Mouse (Mus musculus) testis, postnatal 14 days (tissue): ENCODE measurements at regions not wholly inside any gene's neighbourhood (a gene's known extent, or its start where the extent isn't known, plus 50 kb on each side); places are given as distances from the start of the nearest gene placed in this dataset.

ENCODE experiments used
- DNase-seq: peaks from one replicate; pipeline ENCODE4 v3.0.0; 2021; ENCODE audit warnings: low spot score

DNA sequence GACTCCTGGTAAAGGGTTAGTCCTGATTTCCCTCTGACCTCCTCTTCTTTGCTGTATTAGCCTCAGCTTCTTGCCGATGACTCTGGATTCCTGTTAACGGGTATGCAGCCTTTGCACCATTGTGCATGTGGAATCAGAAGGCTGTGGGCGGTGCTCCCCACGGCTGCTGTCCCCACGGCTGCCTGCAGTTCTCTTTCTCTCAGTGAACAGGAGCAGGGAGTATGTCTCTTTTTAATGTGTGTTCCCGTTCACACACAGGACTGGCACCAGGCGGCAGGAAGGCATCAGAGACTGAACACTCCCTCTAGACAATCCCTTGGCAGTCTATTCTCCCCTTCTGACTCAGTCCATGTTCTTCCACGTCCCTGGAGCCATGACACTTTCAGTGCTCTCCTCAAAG lies 178.9 kb downstream of the Zfp326 start:
- no peak for DNase-seq

DNA sequence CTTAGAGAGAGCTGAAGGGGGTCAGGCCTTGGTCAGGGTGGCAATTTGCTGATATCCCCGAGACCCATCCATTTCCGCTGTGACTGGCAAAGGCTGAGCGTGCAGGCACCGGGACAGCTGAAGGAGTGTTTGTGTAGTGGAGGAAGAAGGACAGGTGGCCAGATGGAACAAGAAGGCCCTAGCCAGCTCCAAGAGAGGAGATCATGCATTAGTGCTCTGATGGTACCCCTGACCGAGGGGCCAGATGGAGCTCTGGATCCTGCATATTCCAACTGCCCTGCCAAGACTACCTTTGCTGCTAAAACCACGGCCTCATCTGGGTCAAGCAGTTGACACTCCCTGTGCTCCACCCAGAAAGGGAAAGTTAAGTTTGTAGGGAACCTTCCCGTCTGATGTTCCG lies 174.7 kb downstream of the Zfp326 start:
- no peak for DNase-seq

DNA sequence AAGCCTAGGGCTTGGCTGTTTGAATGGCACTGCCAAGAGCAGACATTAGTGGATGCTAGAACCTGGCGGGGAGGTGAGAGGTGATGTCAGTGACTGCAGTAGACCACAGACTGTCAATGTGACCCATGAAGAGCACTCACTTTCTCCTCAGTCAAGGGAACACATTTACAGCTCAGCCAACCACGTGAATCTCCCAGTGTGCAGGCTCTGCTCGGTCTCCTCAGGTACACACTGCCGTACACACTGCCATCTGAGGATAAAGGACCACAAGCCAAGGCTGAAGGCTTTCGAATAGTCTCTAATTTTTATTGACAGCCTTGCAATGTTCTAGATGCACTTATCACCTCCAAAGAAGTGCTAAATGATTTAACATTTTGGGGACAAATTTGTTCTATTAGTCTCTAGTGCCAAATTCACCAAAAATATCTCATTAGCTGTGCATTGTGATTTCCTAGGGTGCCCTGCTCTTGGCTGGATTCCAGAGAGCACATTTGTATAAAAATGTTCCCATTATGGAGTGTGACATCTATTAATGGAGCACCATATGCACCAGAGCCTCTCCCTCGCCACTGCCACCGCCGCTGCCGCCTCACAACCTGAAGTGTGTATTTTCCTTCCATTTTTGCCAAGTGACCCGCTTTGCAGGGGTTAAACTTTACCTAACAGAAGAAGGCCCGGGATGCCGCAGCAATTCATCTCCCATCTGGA lies 168.7 kb downstream of the Zfp326 start:
- no peak for DNase-seq

DNA sequence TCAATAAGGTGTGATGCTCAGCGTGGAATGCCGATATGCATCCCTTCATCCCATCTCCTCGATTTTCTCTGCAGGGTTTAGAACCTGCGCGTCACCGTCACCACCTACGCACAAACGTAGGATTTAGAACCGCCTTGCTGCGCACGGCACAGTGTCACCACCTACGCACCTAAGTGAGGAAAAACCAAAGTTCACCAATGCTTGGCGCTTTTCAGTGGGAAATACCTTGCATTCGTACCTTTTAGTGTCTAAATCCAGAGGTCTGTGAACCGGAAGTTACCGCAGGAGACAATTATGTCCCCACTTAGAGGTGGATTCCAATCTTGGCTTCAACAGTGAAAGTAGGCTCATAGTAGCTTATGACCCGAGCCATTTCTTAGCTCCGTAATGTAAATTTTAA lies 162.0 kb downstream of the Zfp326 start:
- DNase-seq, result no peak

DNA sequence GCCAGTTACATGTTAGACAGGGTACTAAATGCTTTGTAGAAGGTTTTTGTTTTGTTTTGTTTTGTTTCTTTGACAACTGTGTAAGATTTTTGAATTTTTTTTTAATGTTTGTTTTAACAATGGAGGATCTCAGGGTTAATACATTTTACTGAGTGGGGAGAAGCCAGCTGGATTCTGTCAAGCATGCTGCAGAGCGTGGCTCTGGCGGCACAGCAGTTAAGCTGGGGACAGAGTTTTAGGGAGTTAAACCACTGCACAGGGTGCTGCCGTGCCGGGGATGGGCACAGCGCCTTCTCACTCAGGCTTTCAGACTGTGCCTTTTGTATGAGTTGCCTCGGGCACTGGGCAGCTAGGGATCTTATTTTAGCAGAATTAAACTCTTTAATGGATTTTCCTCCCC lies 159.8 kb downstream of the Zfp326 start:
- no peak for DNase-seq

DNA sequence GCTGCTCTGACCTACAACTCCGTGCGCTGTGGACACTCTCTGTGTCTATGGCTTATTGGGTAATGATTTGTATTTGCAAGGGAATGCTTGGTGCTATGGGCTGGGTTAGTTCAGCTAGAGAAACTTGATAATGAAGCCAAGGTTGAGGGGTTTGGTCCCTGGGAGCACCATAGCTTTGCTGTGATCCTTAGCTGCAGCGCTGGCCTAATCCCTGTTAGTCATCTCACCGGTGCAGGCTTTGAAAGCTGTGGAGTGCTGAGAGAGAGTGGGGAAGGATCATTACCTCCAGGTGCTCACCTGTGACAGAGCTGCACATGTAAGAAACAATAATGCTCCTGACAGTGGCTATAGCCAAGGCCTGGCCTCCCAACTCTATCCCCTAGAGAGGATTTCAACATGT lies 156.6 kb downstream of the Zfp326 start:
- DNase-seq, result no peak

DNA sequence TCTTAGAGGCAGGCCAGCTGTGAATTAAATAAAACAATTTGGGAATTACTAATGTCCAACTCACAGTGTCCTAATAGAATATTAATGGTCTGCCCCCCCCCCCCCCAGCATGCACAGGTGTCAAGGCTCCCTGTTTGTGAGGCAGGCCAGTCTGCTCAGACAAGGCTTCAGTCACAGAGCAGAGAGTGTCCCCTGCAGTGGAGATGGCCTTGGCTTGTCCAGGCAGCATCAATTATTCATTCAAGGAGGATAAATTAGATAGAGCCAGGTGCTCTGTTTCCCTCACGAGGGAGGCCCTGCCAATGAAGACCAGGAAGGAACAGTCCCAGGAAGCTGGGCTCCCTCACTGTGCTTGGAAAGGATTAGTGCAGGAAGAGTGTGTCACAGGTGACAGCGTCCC lies 150.5 kb downstream of the Zfp326 start:
- no peak for DNase-seq

DNA sequence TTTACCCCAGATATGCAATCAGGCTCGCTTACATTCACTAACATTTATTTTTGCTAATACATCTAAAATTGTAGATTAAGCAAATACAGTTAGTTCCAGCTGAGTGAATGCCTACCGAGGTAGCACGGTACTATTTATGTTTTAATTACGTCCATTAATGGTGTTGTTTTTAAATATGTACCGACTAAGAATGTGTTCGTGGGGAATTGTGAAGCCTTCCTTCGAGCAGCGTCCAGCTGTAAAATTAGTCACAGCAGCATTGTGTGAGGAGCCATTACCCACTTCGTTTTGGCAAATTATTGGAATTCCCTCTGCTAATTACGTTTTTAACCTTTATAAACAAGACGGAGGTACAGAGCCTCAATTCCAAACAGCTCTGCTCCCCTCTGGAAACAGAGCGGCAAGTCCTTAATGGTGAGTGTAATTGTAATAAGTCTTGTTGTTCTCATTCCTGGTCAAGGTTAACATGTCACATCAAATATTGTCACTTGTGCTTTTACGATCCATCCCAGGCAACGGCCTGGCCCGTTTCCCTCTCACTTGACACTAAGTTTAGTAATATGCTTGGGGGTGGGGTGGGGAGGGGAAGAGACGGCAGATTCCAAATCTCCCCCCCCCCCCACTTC lies 128.0 kb downstream of the Zfp326 start:
- no peak for DNase-seq

DNA sequence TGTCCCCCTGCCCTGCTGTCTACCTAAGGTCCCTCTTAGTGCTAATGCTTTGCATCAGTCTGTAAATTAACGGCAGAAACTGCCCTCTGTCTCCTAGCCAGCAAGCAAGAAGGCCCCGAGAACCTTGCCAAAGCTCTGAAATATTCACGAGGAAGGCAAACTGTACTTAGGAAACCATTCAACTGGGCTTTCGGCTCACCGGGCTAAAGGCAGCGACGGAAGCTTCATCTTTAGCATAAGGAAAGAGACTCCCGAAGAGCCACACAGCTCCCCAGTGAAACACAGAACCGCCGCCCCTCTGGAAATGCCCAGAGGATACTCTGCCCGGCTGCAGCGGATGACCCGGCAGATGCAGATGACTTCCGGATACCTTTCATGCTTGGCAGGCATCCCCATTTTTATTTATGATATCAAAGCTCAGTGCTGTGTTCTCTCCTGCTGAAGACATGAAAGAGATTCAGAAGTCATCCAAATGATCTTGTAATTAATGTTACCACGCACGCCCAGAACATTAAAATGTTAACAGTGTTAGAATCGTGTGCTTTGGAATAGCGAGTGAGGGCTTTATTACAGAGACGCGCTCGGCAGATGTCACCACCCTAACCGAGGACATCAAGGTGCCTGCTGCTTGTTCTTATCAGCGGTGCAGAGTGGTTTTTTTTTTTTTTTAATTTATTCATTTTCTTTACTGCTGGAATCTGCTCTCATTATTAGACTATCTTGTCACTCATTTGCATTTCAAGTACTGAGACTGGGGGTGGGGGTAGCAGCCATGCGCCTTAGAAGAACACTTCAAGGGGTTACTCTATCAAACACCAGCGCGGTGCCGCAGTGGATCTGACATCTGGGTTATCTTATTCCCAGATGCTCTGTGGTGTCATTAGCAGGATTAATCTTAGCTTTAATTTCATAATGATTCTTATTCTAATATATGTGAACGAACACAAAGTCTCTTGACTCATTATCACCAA lies 127.2 kb downstream of the Zfp326 start:
- no peak for DNase-seq

DNA sequence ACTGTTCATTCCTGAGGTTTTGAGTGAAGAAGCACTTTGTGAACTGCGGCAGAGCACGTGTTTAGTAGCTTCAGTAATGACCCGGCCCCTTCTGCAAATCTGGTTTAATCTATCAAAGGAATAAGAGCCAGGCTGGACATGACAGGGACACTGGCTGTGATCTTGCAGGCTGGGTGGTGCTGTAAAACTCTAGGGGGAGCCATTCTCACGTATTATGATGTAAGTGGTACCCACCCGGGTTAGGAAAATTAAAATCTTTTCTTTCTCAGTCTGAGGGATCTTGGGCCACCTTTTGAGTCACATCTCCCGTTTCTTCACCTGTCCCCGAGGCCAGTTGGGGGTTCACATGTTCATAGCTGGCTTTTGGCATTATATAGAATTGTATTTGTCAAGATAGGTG lies 126.0 kb downstream of the Zfp326 start:
- DNase-seq, result no peak

DNA sequence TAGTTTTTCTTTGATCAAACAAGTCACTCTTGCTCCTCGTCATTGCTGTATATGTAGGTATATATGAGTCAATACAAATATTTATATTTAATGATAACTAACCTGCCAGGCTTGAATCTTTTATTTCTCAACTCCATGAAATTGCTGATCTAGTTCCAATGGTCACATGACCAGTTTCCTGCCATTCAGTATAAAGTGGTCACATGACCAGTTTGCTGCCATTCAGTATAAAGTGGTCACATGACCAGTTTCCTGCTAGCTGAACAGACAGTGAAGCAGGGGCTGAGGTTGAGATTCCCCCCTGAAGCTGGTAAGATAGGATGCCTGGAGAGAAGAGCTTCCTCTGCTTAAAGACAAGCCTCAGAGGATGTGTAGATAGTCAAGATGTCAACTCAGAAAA lies 117.9 kb downstream of the Zfp326 start:
- DNase-seq, result no peak

DNA sequence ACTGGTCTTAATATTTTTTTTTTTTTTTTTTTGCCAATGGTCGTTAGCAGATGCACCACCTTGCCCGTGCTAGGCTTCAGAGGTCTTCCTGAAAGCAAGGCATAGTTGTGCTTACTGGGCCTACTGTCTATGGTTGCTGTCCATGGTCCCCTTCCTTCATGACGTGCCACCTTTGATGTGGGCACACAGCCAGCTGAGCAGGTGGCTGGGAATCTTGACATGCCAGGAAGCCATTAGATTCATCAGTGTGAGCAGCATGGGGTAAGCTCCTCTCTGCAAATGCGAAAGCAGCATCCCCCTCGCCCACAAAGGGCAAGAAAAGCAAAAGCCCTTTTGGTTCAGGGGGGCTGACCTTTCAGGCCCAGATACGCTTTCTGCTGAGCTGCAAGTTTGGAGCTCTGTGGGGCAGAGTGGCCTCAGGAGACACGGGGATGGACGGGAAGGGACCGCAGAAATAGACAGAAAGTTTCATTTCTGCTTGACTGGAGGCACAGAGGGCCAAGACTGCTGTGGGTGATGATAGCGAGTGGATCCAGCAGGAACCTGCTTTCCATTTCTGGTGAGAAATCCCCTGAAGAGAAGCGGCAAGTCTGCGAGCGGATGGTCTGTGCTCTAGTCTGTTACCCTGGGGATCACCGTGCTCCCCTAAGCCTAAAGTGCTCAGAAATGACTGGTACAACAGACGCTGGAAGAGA lies 116.8 kb downstream of the Zfp326 start:
- no peak for DNase-seq

DNA sequence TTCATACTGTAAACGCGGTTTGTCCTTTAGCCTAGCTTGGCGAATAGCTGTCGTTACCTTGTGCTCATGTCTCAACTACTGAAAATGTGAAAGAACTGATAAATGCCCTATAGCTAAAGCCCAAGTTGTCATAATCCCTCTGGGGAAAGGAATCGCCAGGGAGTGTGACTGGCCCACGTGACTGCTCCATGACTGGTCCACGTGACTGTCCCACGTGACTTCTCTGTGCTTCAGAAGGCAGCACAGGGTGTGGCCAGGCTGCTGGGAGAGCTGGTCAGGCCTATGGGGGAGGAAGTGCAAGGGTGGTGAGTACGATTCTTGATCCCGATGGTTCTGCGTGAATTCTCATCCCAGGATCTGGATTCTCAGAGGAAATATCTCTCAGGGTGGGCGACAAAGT lies 114.4 kb downstream of the Zfp326 start:
- peak; percentile 15 for DNase-seq

DNA sequence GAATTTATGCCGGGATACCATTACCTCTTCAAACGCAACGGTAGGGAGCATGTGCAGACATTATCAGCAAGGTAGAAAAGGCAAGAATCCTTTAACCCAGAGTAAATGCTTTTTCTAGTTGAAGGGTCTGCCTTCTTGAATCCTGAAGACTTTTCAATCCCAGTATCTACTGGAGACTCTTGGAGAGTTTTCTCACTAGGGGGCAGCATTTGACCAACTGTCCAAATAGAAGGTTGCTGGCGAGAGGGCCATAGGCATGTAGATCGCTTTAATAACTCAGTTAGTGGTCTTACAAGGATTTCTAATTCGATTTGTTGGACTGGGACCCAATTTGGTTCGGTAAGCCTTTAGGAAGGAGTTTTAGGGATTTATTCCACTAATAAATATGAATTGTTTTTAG lies 110.0 kb downstream of the Zfp326 start:
- peak; percentile 31 for DNase-seq

DNA sequence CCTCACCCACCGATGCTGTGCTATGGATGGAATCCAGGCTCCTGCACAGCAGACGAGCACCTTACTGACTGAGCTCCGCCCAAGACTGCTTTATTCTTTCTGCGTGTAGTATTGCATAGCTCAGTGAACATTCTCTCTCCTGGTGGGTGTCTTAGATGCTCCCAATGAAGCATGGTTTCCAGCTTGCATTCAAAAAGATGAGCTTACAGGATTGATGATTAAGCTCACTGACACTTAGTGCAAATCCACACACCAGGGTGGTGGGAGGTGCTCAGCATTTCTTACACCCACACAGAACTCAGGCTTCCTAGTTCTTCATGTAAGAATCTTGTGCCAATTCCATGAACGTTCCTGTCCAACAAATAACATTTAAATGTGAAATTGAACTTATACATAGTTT lies 106.8 kb downstream of the Zfp326 start:
- DNase-seq, result no peak

DNA sequence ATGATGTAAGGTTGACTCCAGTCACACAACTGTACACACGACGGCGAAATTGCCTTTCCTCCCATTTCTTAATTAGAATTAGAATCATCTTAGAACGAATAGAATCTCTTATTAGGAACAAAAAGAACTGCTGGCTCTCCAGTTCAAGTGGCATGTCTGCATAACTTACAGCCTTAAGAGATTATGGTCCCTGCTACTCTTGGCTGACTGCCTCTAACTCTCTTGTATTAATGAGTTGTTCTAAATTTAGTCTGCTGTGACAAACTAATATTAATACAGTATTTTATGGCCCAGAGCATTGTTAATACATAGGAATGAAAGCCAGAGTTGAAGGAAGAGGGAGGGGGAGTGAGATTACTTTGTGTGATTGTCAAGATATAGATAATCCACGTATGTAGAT lies 100.4 kb downstream of the Zfp326 start:
- no peak for DNase-seq

DNA sequence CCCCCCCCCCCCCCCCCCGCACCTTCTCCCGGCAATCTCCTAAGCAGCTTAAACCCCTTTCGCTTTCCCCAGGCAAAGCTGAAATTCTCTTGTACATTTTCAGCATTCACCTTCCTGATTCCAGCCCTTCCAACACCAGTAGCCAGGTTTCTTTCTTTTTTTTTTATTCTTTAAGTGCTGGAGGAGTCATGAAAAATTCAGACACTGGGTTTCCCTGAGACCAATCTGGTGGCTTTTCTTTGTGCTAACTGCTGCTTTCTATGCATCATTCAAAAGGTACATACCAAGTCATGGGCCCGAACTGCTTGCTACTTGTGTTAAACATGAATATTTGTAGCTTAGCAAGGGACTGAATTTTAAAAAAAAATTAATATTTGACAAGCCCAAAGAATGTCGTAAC lies 99.7 kb downstream of the Zfp326 start:
- no peak for DNase-seq

DNA sequence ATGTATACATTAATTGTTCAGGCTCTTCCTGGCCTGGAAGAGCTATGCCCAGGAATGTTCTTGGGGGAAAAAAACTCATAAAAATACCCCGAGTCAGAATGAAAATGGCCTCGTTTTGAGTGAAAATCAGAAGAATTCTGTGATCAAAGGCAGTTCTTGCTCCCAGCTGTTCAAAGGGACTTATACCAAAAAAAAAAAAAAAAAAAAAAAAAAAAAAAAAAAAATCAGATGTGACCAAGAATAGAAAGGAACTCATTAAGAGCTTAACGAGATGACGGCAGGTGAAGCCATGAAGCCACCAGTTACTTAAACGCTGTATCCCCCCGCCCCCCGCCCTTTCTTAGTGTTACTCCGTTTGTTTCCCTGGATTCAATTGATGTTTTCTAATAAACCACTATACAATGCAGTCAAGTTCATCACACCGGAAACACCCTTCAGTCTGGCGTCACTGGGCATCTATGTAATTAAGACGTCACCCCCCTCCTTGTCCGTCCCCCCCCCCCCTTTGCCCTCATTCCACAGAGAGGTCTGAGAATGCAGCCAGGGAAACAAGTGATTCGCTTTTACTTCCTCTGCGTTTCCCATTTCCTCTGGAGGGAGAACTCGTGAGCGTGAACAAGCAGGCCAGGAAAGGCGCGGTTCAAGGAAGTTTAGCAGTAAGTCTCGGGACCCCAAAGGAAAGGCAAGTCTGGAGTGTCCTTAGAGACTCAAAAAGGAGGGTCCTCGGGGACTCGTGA lies 99.1 kb downstream of the Zfp326 start:
- no peak for DNase-seq

DNA sequence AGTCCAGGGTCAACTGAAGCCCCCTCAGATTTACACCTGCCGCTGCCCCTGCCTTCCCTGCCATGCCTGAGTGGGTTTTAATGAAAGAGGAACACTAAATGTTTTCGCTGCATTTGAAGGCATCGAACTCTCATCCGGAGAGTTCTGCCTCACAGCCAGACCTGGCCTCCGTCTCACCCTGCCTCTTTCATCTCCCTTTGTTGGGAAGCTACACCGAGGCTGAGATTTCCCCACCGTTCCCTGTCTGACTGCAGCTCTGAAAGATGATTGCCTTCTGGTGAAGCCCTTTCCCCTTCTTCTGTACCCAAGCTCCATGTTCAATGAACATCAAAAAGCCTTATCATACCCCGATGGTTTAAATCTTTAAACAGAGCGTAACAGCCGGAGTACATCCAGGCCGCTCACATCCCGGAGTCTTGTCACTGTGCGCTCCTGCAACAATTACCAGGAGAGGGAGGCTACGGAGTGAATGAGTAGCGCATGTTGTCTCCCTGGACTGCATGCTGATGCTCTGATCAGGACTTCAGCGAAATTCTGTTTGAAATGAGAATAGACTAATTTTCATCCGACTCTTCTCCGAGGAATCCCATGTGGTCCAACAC lies 98.3 kb downstream of the Zfp326 start:
- no peak for DNase-seq
